Mouse (Mus musculus): ENCODE results near the gene Ctdspl. TPM values are rescaled to one million over a fixed set of nuclear protein-coding genes. Genes with fewer than 3 reads are reported as not detected.

The Ctdspl gene
- polyA plus RNA-seq (2017; shearing (Covaris generic)), result 0.54 TPM

GRCm38 (mm10) chr9:118926111-118926650, at the start of gene Ctdspl:
Gene Ctdspl (plus strand): TSS chr9:118926453.

GRCm38 (mm10) chr9:119052154-119052944, 126.1 kb downstream of the Ctdspl start, which contains the start of gene Vill:
Gene Vill (plus strand): TSS chr9:119052778.

Other genes with a start within 250 kb of the Ctdspl start
- 28.4 TPM for gene Vill, start 126.3 kb downstream of the Ctdspl start, polyA plus RNA-seq (2017; shearing (Covaris generic))
- gene Plcd1, start 167.0 kb downstream of the Ctdspl start, polyA plus RNA-seq (2017; shearing (Covaris generic)), result 5.2 TPM
- gene Dlec1, start 176.0 kb downstream of the Ctdspl start, polyA plus RNA-seq (2017; shearing (Covaris generic)), result 0.33 TPM
- gene Acaa1b, start 230.6 kb downstream of the Ctdspl start, polyA plus RNA-seq (2017; shearing (Covaris generic)), result 0.20 TPM
- gene Gm47289, start 232.7 kb downstream of the Ctdspl start, polyA plus RNA-seq (2017; shearing (Covaris generic)), result not detected

Measured in activated CD4-positive, CD25-positive, alpha-beta regulatory T cell, adult 9 weeks (primary cell).